Mouse (Mus musculus) midbrain, embryonic 12.5 days (tissue): ENCODE measurements at regions not wholly inside any gene's neighbourhood (a gene's known extent, or its start where the extent isn't known, plus 50 kb on each side); places are given as distances from the start of the nearest gene placed in this dataset.

Experiments
- ATAC-seq: fragments of 200-750 bp; cut with Nextera tagmentation; 2 replicates; pipeline ENCODE4 v1.8.0; 2017; ENCODE audit warnings: low read depth, moderate TSS enrichment, moderate library complexity; ENCODE audit not compliant: low FRiP score
- H3K27ac ChIP-seq: fragments of 300-500 bp; sonication (generic); replicated peaks from 2 replicates; pipeline ENCODE4 v1.5.1; 2016; ENCODE audit warnings: mild to moderate bottlenecking
- H3K27me3 ChIP-seq: fragments of 300-500 bp; sonication (generic); 2 replicates; pipeline ENCODE4 v1.6.1; 2016; ENCODE audit warnings: mild to moderate bottlenecking
- H3K36me3 ChIP-seq: fragments of 300-500 bp; sonication (generic); 2 replicates; pipeline ENCODE4 v1.6.1; 2016
- H3K4me1 ChIP-seq: fragments of 300-500 bp; sonication (generic); 2 replicates; pipeline ENCODE4 v1.6.1; 2016
- H3K4me2 ChIP-seq: fragments of 300-500 bp; sonication (generic); replicated peaks from 2 replicates; pipeline ENCODE4 v1.6.1; 2016; ENCODE audit warnings: mild to moderate bottlenecking, moderate library complexity
- H3K4me3 ChIP-seq: fragments of 300-500 bp; sonication (generic); 2 replicates; pipeline ENCODE4 v1.5.1; 2016; ENCODE audit warnings: mild to moderate bottlenecking
- H3K9ac ChIP-seq: fragments of 300-500 bp; sonication (generic); replicated peaks from 2 replicates; pipeline ENCODE4 v1.6.1; 2016; ENCODE audit warnings: mild to moderate bottlenecking, moderate library complexity
- H3K9me3 ChIP-seq: fragments of 300-500 bp; sonication (generic); 2 replicates; pipeline ENCODE4 v1.6.1; 2016; ENCODE audit warnings: mild to moderate bottlenecking
- WGBS: fragments of 180-500 bp; shearing (Covaris S2); methylation state at CpG from one replicate; pipeline ENCODE4 v1.1.7; 2016; 5-methylcytosine and 5-hydroxymethylcytosine counted together

- ATAC-seq: no peak
Observed at GRCm38 (mm10) chr1:69286374-69286773, 178.5 kb upstream of the Erbb4 start.

GRCm38 (mm10) chr1:69277428-69277827 lies 169.6 kb upstream of the Erbb4 start:
- Histone ChIP-seq H3K9ac (no peak overlapping the region), H3K4me1 (no peaks in the 10 kb centered on the region), H3K27ac (no peak overlapping the region), H3K36me3 (no peaks in the 10 kb centered on the region), H3K4me3 (no peak overlapping the region), H3K4me2 (no peak overlapping the region), H3K27me3 (no peaks in the 10 kb centered on the region), H3K9me3 (no peaks in the 10 kb centered on the region)
- no peak for ATAC-seq
- WGBS: 76% methylated on average over 4 of the region's 4 CpGs

More at GRCm38 (mm10) chr1:69286374-69286773, 178.5 kb upstream of the Erbb4 start:
- H3K27me3 ChIP-seq: no peaks in the 10 kb centered on the region
- 55% methylated on average over 3 of the region's 3 CpGs for WGBS
- H3K9me3 ChIP-seq: no peaks in the 10 kb centered on the region
- H3K9ac ChIP-seq: no peak overlapping the region
- H3K36me3 ChIP-seq: no peaks in the 10 kb centered on the region
- no peak overlapping the region for H3K27ac ChIP-seq
- no peak overlapping the region for H3K4me2 ChIP-seq
- H3K4me1 ChIP-seq: no peaks in the 10 kb centered on the region
- H3K4me3 ChIP-seq: no peak overlapping the region

DNA sequence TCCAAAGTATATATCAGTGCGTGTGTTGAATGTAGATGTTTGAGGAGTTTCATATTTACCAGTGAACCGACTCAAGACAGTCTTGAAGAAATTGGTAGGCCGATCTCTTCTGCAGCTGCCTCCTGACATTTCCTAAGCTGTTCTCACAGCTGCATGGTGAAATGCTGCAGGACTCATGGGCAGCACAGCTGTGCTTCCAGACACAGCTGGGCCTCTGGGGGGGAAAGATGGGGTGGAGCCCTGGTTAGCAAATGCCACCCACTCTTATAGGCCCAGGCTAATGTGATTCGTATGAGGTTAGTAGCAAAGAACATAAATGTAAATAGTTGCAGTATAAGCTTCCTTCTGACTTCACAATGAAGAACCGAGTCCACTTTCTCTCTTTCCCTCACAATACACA lies 139.8 kb upstream of the Erbb4 start:
- no peak overlapping the region for H3K9ac ChIP-seq
- H3K36me3 ChIP-seq: no peaks in the 10 kb centered on the region
- no peak overlapping the region for H3K4me3 ChIP-seq
- H3K27ac ChIP-seq: no peak overlapping the region
- H3K27me3 ChIP-seq: no peaks in the 10 kb centered on the region
- no peaks in the 10 kb centered on the region for H3K9me3 ChIP-seq
- ATAC-seq: no peak
- no peak overlapping the region for H3K4me2 ChIP-seq
- H3K4me1 ChIP-seq: no peaks in the 10 kb centered on the region
- WGBS: 59% methylated on average over 5 of the region's 5 CpGs

DNA sequence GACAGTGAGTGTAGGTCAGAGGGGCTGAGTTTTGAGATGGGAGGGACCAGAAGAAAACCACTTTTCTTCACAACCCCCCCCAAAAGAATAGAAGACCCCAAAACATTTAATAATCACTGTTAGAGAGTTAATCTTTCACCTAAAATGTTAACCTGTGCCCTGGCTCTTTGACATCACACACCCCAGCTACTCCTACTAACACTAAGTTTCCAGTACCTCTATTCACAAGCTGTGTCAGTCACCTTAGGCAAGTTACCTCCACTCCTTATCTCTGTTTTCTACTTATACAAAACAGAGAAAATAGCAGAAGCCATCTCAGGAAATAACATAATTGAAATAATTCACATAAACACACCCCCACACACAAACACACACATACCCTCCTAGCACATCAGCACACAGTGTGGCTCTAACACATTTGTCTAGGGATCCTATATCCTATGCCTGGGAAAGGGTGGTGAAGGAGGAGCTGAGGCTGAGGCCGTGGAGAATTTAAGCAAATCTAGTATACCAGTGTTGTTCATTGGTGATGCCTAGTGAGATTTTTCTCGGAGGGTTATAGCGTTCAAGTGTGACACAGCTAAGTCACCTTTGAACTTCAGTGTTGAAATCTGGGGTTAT lies 134.5 kb upstream of the Erbb4 start:
- H3K27me3 ChIP-seq: no peaks in the 10 kb centered on the region
- no peaks in the 10 kb centered on the region for H3K4me1 ChIP-seq
- ATAC-seq: no peak; the same call in 1 of the 2 replicates
- peak overlapping the region; percentile 56 for H3K4me2 ChIP-seq
- no peaks in the 10 kb centered on the region for H3K9me3 ChIP-seq
- no peak overlapping the region for H3K9ac ChIP-seq
- no peak overlapping the region for H3K27ac ChIP-seq
- H3K4me3 ChIP-seq: peak overlapping the region; percentile 32
- no peaks in the 10 kb centered on the region for H3K36me3 ChIP-seq
- 71% methylated on average over 3 of the region's 3 CpGs for WGBS

DNA sequence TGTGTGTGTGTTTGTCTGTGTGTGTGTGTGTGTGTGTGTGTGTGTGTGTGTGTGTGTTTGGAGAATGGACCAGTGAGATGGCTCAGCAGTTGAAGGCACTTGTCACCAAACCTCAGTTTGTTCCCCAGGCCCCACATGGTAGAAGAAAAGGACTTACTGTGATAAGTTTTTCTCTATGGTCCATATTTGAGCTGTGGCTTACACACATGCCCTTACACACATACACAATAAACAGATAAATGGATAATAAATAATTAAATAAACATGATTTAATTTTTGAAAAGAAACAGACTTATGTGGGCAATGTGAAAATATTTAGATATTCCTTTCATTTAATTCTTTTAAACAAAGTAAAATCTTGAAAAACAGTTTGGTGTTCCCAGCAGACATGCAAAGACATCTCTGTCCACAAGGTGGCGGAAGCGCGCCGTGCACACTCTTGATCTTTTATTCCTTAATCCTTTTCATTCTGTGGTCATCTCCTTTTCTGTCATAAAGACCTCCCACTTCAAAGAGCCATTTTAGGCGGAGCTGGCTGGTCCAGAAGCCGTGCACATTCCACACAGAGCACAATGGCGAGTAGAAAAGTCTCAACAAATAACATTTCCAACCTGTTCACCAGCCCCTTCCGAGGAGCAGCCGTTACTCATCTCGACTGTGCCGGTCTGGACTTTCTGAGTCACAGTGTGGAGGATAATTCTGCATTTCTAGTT lies 133.8 kb upstream of the Erbb4 start:
- 8% methylated on average over 11 of the region's 11 CpGs for WGBS
- Histone ChIP-seq H3K4me2 (peak overlapping the region; percentile 56), H3K27me3 (no peaks in the 10 kb centered on the region), H3K4me3 (peak overlapping the region; percentile 32), H3K4me1 (no peaks in the 10 kb centered on the region), H3K9ac (0 out of 2 replicates have a peak overlapping the region, but pooled peaks have one; percentile 8), H3K9me3 (no peaks in the 10 kb centered on the region), H3K27ac (no peak overlapping the region), H3K36me3 (no peaks in the 10 kb centered on the region)
- ATAC-seq: peak; percentile 92

- H3K4me1 ChIP-seq: no peaks in the 10 kb centered on the region
- H3K9ac ChIP-seq: no peak overlapping the region
- no peak overlapping the region for H3K27ac ChIP-seq
- 0 out of 2 replicates have a peak, but pooled peaks cover 3% of the 10 kb centered on the region for H3K9me3 ChIP-seq
- H3K27me3 ChIP-seq: no peaks in the 10 kb centered on the region
- H3K4me3 ChIP-seq: no peak overlapping the region
- no peaks in the 10 kb centered on the region for H3K36me3 ChIP-seq
- H3K4me2 ChIP-seq: no peak overlapping the region
- no peak for ATAC-seq
Observed at GRCm38 (mm10) chr1:69227864-69228263, 120.0 kb upstream of the Erbb4 start.

DNA sequence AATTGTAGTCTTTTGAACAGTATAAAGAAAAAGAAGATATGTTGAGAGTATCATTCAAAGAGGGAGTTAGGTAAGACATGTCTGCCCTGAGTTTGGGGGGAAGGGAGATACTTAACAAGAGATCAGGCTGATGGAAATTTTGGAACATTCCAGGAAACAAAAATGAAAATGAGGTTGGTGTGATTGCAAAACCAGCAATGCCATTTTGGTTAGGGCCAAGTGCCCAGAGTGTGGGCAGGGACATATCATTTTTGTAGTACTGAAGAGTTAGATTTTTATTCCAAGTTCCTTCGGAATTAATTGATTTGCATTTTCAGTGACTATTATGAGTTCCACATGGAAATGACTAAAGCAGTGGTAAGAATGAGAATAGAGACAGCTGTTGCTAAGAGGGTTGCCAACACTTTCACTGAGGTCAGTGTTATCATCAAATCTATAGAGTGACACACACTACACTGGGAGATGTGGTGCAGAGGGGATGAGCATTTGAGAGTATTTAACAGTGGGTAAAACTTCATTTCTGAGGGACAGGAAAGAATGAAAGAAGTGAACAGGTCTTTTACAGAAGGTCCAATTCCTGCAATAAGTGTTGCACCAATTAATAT lies 105.1 kb upstream of the Erbb4 start:
- no peak for ATAC-seq
- WGBS: 89% methylated on average over 1 of the region's 1 CpGs
- Histone ChIP-seq H3K27me3 (no peaks in the 10 kb centered on the region), H3K4me2 (no peak overlapping the region), H3K9ac (no peak overlapping the region), H3K4me3 (no peak overlapping the region), H3K9me3 (no peaks in the 10 kb centered on the region), H3K27ac (no peak overlapping the region), H3K4me1 (no peaks in the 10 kb centered on the region), H3K36me3 (no peaks in the 10 kb centered on the region)

- Histone ChIP-seq H3K36me3 (no peaks in the 10 kb centered on the region), H3K9ac (no peak overlapping the region), H3K27ac (no peak overlapping the region)
Observed at GRCm38 (mm10) chr1:69202745-69203144, 94.9 kb upstream of the Erbb4 start.

GRCm38 (mm10) chr1:69165202-69165601 lies 57.3 kb upstream of the Erbb4 start:
- Histone ChIP-seq H3K9ac (no peak overlapping the region), H3K9me3 (no peaks in the 10 kb centered on the region), H3K4me2 (no peak overlapping the region), H3K27me3 (no peaks in the 10 kb centered on the region), H3K36me3 (no peaks in the 10 kb centered on the region), H3K4me3 (no peak overlapping the region), H3K27ac (no peak overlapping the region), H3K4me1 (no peaks in the 10 kb centered on the region)
- ATAC-seq: no peak
- WGBS: 60% methylated on average over 5 of the region's 5 CpGs

More at GRCm38 (mm10) chr1:69202745-69203144, 94.9 kb upstream of the Erbb4 start:
- WGBS: 47% methylated on average over 2 of the region's 2 CpGs
- Histone ChIP-seq H3K27me3 (no peaks in the 10 kb centered on the region), H3K4me3 (no peak overlapping the region), H3K4me2 (no peak overlapping the region), H3K4me1 (no peaks in the 10 kb centered on the region), H3K9me3 (no peaks in the 10 kb centered on the region)
- no peak for ATAC-seq
